Mouse (Mus musculus) erythroblast, embryonic 14.5 days (primary cell): ENCODE data around the gene Fgfr2.

ENCODE experiments used
- GATA1 ChIP-seq: IDR thresholded peaks from 2 replicates; pipeline ENCODE4 v1.6.1; 2012; ENCODE audit warnings: low read length, inconsistent platforms, mixed read lengths
- TAL1 ChIP-seq: IDR thresholded peaks from 3 replicates; pipeline ENCODE4 v1.6.1; 2012; ENCODE audit warnings: low read length, inconsistent platforms, mixed read lengths

DNA sequence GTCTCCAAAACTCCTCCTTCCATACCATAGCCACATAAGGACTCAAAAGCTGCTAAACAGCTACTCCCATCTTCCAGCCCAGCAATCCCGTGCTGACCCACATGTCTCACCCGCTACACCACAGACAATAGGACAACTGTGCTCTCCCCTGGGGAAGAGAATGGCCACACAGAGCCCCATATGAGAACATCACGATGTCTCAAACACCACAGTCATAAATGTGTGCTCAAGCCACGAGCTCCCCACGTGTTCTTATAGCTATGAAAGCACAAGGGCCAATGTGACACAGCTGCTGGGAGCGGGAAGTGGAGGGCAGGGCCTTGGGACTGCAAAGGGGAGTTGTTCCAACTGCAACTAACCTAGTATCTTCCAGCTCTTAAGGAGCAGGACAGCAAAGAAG is 329.7 kb downstream of the Fgfr2 start:
- TF ChIP-seq GATA1 = no peak
- TF ChIP-seq TAL1 = no peak
